Mouse (Mus musculus): ENCODE data around the gene Iqschfp. TPM values are rescaled to one million over a fixed set of nuclear protein-coding genes. Genes with fewer than 3 reads are reported as not detected.

Iqschfp gene
- polyA plus RNA-seq, 1 experiment from 2014 or later = 0.12 TPM

- Histone ChIP-seq H3K27ac (replicated peaks) (no peak overlapping the region), H3K9me3 (replicated peaks) (no peaks in the 10 kb centered on the region), H3K4me3 (no peak overlapping the region), H3K36me3 (no peaks in the 10 kb centered on the region), H3K4me1 (peaks cover 17% of the 10 kb centered on the region), H3K27me3 (ENCODE audit: low read depth, poor library complexity, severe bottlenecking) (no peaks in the 10 kb centered on the region)
- no peak for DNase-seq (ENCODE audit: low spot score)
- WGBS = 92% methylated on average over 4 of the region's 4 CpGs
Measured at GRCm38 (mm10) chr3:68633577-68633976, 741.5 kb downstream of the Iqschfp start.

GRCm38 (mm10) chr3:68637960-68638359 is 745.9 kb downstream of the Iqschfp start:
- Histone ChIP-seq H3K27me3 (ENCODE audit: low read depth, poor library complexity, severe bottlenecking) (no peaks in the 10 kb centered on the region), H3K36me3 (no peaks in the 10 kb centered on the region), H3K9me3 (replicated peaks) (no peaks in the 10 kb centered on the region), H3K4me1 (peaks cover 11% of the 10 kb centered on the region), H3K4me3 (no peak overlapping the region), H3K27ac (replicated peaks) (no peak overlapping the region)
- no peak for DNase-seq (ENCODE audit: low spot score)
- 20% methylated on average over 7 of the region's 7 CpGs for WGBS

- DNase-seq (ENCODE audit: low spot score) = no peak
- 93% methylated on average over 1 of the region's 1 CpGs for WGBS
- H3K4me3 ChIP-seq = no peak overlapping the region
Measured at GRCm38 (mm10) chr3:68638703-68639102, 746.7 kb downstream of the Iqschfp start.

GRCm38 (mm10) chr3:68642935-68643334 is 750.9 kb downstream of the Iqschfp start:
- 91% methylated on average over 7 of the region's 7 CpGs for WGBS
- no peak overlapping the region for H3K27ac ChIP-seq (replicated peaks)
- no peak for DNase-seq (ENCODE audit: low spot score)
- H3K4me3 ChIP-seq = no peak overlapping the region
- peaks cover 6% of the 10 kb centered on the region for H3K4me1 ChIP-seq
- H3K27me3 ChIP-seq (ENCODE audit: low read depth, poor library complexity, severe bottlenecking) = no peaks in the 10 kb centered on the region
- H3K9me3 ChIP-seq (replicated peaks) = no peaks in the 10 kb centered on the region
- H3K36me3 ChIP-seq = no peaks in the 10 kb centered on the region

More at GRCm38 (mm10) chr3:68638703-68639102, 746.7 kb downstream of the Iqschfp start:
- Histone ChIP-seq H3K36me3 (no peaks in the 10 kb centered on the region), H3K27ac (replicated peaks) (no peak overlapping the region), H3K4me1 (peaks cover 11% of the 10 kb centered on the region), H3K9me3 (replicated peaks) (no peaks in the 10 kb centered on the region), H3K27me3 (ENCODE audit: low read depth, poor library complexity, severe bottlenecking) (no peaks in the 10 kb centered on the region)

- Histone ChIP-seq H3K36me3 (no peaks in the 10 kb centered on the region), H3K4me1 (no peaks in the 10 kb centered on the region), H3K4me3 (no peak overlapping the region), H3K27ac (replicated peaks) (no peak overlapping the region), H3K27me3 (ENCODE audit: low read depth, poor library complexity, severe bottlenecking) (no peaks in the 10 kb centered on the region), H3K9me3 (replicated peaks) (no peaks in the 10 kb centered on the region)
- 88% methylated on average over 6 of the region's 6 CpGs for WGBS
- DNase-seq (ENCODE audit: low spot score) = no peak
Measured at GRCm38 (mm10) chr3:68646387-68647130, 754.5 kb downstream of the Iqschfp start.

- no peaks in the 10 kb centered on the region for H3K4me1 ChIP-seq
- H3K27ac ChIP-seq (replicated peaks) = no peak overlapping the region
- 91% methylated on average over 3 of the region's 3 CpGs for WGBS
Measured at GRCm38 (mm10) chr3:68647282-68647681, 755.2 kb downstream of the Iqschfp start.

GRCm38 (mm10) chr3:68650251-68650650 is 758.2 kb downstream of the Iqschfp start:
- H3K36me3 ChIP-seq = no peaks in the 10 kb centered on the region
- DNase-seq (ENCODE audit: low spot score) = no peak
- H3K4me3 ChIP-seq = no peak overlapping the region
- 89% methylated on average over 3 of the region's 3 CpGs for WGBS
- H3K4me1 ChIP-seq = no peaks in the 10 kb centered on the region
- H3K27ac ChIP-seq (replicated peaks) = no peak overlapping the region
- no peaks in the 10 kb centered on the region for H3K27me3 ChIP-seq (ENCODE audit: low read depth, poor library complexity, severe bottlenecking)
- no peaks in the 10 kb centered on the region for H3K9me3 ChIP-seq (replicated peaks)

More at GRCm38 (mm10) chr3:68647282-68647681, 755.2 kb downstream of the Iqschfp start:
- Histone ChIP-seq H3K4me3 (no peak overlapping the region), H3K9me3 (replicated peaks) (no peaks in the 10 kb centered on the region), H3K27me3 (ENCODE audit: low read depth, poor library complexity, severe bottlenecking) (no peaks in the 10 kb centered on the region), H3K36me3 (no peaks in the 10 kb centered on the region)
- no peak for DNase-seq (ENCODE audit: low spot score)

- no peak for DNase-seq (ENCODE audit: low spot score)
- Histone ChIP-seq H3K27ac (replicated peaks) (no peak overlapping the region), H3K4me3 (no peak overlapping the region), H3K27me3 (ENCODE audit: low read depth, poor library complexity, severe bottlenecking) (no peaks in the 10 kb centered on the region), H3K4me1 (no peaks in the 10 kb centered on the region), H3K36me3 (no peaks in the 10 kb centered on the region), H3K9me3 (replicated peaks) (no peaks in the 10 kb centered on the region)
- 91% methylated on average over 4 of the region's 4 CpGs for WGBS
Measured at GRCm38 (mm10) chr3:68656607-68657352, 764.7 kb downstream of the Iqschfp start.

GRCm38 (mm10) chr3:68657589-68658245 is 765.7 kb downstream of the Iqschfp start:
- no peaks in the 10 kb centered on the region for H3K27me3 ChIP-seq (ENCODE audit: low read depth, poor library complexity, severe bottlenecking)
- H3K36me3 ChIP-seq = no peaks in the 10 kb centered on the region
- no peak overlapping the region for H3K27ac ChIP-seq (replicated peaks)
- no peak for DNase-seq (ENCODE audit: low spot score)
- no peaks in the 10 kb centered on the region for H3K4me1 ChIP-seq
- H3K9me3 ChIP-seq (replicated peaks) = no peaks in the 10 kb centered on the region
- 42% methylated on average over 9 of the region's 9 CpGs for WGBS
- no peak overlapping the region for H3K4me3 ChIP-seq

- H3K9me3 ChIP-seq (replicated peaks) = no peaks in the 10 kb centered on the region
- H3K27me3 ChIP-seq (ENCODE audit: low read depth, poor library complexity, severe bottlenecking) = no peaks in the 10 kb centered on the region
- no peak overlapping the region for H3K4me3 ChIP-seq
- no peak overlapping the region for H3K27ac ChIP-seq (replicated peaks)
- H3K4me1 ChIP-seq = no peaks in the 10 kb centered on the region
- 93% methylated on average over 6 of the region's 6 CpGs for WGBS
- H3K36me3 ChIP-seq = no peaks in the 10 kb centered on the region
- no peak for DNase-seq (ENCODE audit: low spot score)
Measured at GRCm38 (mm10) chr3:68659996-68660395, 768.0 kb downstream of the Iqschfp start.

- WGBS = 79% methylated on average over 4 of the region's 4 CpGs
- Histone ChIP-seq H3K9me3 (replicated peaks) (no peaks in the 10 kb centered on the region), H3K27ac (replicated peaks) (no peak overlapping the region), H3K4me1 (no peaks in the 10 kb centered on the region), H3K36me3 (no peaks in the 10 kb centered on the region), H3K27me3 (ENCODE audit: low read depth, poor library complexity, severe bottlenecking) (no peaks in the 10 kb centered on the region), H3K4me3 (no peak overlapping the region)
- no peak for DNase-seq (ENCODE audit: low spot score)
Measured at GRCm38 (mm10) chr3:68660538-68660937, 768.5 kb downstream of the Iqschfp start.

- Histone ChIP-seq H3K27me3 (ENCODE audit: low read depth, poor library complexity, severe bottlenecking) (no peaks in the 10 kb centered on the region), H3K4me3 (no peak overlapping the region), H3K4me1 (no peaks in the 10 kb centered on the region), H3K36me3 (no peaks in the 10 kb centered on the region), H3K27ac (replicated peaks) (no peak overlapping the region), H3K9me3 (replicated peaks) (no peaks in the 10 kb centered on the region)
- no peak for DNase-seq (ENCODE audit: low spot score)
- 80% methylated on average over 5 of the region's 5 CpGs for WGBS
Measured at GRCm38 (mm10) chr3:68662386-68662785, 770.4 kb downstream of the Iqschfp start.

- H3K4me1 ChIP-seq = no peaks in the 10 kb centered on the region
- H3K9me3 ChIP-seq (replicated peaks) = no peaks in the 10 kb centered on the region
- no peak overlapping the region for H3K4me3 ChIP-seq
- H3K36me3 ChIP-seq = no peaks in the 10 kb centered on the region
- 89% methylated on average over 6 of the region's 6 CpGs for WGBS
- DNase-seq (ENCODE audit: low spot score) = no peak
- no peak overlapping the region for H3K27ac ChIP-seq (replicated peaks)
- H3K27me3 ChIP-seq (ENCODE audit: low read depth, poor library complexity, severe bottlenecking) = no peaks in the 10 kb centered on the region
Measured at GRCm38 (mm10) chr3:68664337-68664736, 772.3 kb downstream of the Iqschfp start.
